Mouse (Mus musculus) testis, postnatal 10 days (tissue): Measurements from ENCODE around the gene Hnf1a.
"Not testable (repeated sequence)": the region's sequence is repeated elsewhere in the genome, so short reads cannot be mapped to it uniquely, and the experiment has no call there.

ENCODE experiments used
- DNase-seq: peaks from one replicate; pipeline ENCODE4 v3.0.0; 2021; ENCODE audit warnings: low spot score

Hnf1a gene

DNA sequence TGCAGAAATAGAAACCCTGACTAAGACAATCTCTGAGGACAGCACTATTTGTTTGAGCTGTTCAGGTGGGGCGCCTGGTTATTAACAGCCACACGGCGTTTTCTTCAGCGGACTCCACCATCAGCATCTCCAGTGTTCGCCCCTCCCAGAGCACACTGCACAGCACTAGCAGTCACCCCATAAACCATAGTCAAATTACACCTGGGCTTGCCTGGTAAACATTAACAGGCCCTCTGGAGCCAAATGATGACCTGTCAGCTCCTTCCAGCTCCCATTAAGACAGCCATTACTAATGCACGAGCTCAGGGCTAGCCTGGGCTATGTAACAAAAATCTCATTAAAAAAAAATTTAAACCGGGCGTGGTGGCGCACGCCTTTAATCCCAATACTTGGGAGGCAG lies 25.8 kb downstream of the Hnf1a start:
- DNase-seq, result no peak

- DNase-seq, result no peak
Observed at GRCm38 (mm10) chr5:114942766-114943130, 28.1 kb downstream of the Hnf1a start.

- DNase-seq, result peak; percentile 86
Observed at GRCm38 (mm10) chr5:114942074-114942765, 28.7 kb downstream of the Hnf1a start, which contains the start of gene 2210016L21Rik. TSS of gene 2210016L21Rik (plus strand) at chr5:114942158.

- not testable (repeated sequence) for DNase-seq
Observed at GRCm38 (mm10) chr5:114941138-114941537, 29.8 kb downstream of the Hnf1a start.

- no peak for DNase-seq
Observed at GRCm38 (mm10) chr5:114935838-114936237, 35.1 kb downstream of the Hnf1a start.

DNA sequence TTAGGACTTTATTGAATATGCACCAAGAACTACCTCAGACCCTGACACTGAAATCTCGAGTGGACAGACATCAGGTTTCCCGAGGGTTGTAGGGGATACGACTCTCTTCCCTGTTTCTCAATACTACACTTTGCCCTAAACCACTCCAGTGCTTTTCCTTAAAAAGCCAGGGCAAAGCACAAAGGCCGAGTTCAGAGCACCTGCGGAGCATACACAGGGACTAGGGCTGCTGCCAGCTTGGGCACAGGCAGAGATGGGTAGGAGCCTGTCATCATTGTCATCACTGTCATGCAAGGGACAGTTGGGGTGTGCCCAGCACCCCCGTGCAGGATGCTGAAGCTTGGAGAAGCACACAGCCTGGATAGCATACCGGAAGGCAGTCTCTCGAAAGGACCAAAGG lies 37.7 kb downstream of the Hnf1a start:
- DNase-seq, result no peak

- no peak for DNase-seq
Observed at GRCm38 (mm10) chr5:114931626-114932025, 39.3 kb downstream of the Hnf1a start.

DNA sequence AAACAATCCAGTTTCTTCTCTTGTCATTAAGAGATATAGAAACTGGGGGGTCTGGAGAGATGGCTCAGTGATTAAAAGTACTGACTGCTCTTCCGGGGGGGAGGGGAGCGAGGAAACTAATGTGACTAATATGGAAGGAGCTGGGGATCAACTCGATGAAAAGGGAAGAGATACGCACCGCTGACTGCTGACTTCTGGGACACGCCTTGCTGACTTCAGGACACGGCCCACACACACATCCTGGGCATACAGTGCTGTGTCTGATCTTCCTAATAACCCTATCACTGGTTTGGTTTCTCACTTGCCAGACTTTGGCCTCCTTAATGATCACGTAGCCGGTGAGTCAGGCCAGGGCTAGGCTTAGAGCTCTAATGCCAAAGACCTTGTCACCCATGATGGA lies 44.1 kb downstream of the Hnf1a start:
- no peak for DNase-seq

GRCm38 (mm10) chr5:114926153-114926684 lies 44.7 kb downstream of the Hnf1a start:
- DNase-seq, result no peak

- peak; percentile 80 for DNase-seq
Observed at GRCm38 (mm10) chr5:114922998-114923473, 47.9 kb downstream of the Hnf1a start, which contains the start of gene Oasl1. TSS of gene Oasl1 (plus strand) at chr5:114923240.

GRCm38 (mm10) chr5:114922366-114922731 lies 48.5 kb downstream of the Hnf1a start:
- DNase-seq, result no peak

DNA sequence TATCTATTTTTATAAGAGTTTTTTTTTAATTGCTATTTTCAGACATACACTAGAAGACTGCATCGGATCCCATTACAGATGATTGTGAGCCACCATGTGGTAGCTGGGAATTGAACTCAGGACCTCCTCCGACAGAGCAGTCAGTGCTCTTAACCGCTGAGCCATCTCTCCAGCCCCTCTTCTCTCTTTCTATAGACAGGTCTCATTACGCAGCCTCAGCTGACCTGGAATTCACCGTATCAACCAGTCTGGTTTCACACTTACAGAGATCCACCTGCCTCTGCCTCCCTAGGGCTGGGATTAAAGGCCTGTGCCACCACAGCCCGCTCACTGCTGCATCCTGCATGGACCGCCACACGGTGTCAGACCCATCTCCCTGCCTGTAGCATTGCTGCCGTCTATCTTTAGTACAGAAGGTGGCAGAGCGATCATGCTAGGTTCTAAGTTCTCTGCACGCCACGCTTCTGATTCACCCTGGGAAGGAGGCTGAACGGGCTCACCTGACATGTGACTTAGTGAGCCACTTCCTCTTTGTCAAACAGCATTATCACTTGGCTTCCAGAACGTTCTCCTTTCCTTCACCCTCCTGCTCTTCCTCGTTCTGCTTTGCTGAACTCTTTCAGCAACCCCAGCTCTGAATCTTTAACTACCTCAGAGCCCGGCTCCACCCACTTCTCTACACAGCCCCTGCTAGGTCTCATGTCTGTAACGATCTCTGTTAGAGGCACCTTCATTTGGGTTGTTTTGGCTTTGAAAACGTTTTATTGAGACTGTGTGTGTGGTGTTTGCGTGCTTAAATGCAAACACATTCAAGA lies 49.1 kb downstream of the Hnf1a start:
- no peak for DNase-seq

DNA sequence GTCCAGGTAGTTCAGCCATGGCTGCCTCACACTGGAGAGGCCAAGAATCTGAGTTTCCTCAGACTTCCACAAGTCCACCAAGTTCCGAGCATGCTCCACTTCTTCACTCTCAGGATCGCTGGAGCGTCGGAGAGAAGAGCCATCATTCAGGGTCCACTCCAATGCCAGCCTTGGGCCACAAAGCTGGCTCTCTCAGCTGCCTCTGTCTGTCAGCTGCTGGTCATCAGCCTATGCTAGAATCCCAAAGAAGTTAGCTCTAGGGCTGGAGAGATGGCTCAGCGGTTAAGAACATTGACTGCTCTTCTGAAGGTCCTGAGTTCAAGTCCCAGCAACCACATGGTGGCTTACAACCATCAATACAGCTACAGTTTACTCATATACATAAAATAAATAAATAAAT lies 53.5 kb downstream of the Hnf1a start:
- DNase-seq, result not testable (repeated sequence)

GRCm38 (mm10) chr5:114916777-114917176 lies 54.1 kb downstream of the Hnf1a start:
- DNase-seq, result no peak

- no peak for DNase-seq
Observed at GRCm38 (mm10) chr5:114915854-114916253, 55.0 kb downstream of the Hnf1a start.

GRCm38 (mm10) chr5:114914855-114915254 lies 56.0 kb downstream of the Hnf1a start:
- DNase-seq, result no peak

DNA sequence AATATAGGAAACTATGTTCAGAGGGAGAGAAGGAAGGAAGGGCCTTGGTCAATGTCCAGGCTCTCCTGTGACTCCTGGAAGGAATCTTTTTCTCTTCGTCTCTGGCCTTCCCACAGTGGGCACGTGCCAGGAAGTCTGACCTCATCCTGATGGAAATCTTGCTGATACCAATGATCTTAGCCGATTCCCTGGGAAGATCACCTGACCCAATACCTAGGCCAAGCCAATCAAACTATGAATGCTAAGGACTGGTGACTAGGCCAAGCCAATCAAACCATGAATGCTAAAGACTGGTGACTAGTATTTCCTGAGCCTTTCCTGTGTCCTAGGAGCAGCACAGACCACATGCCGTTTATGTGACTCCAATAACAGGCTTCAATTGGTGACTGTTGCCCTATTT lies 57.2 kb downstream of the Hnf1a start:
- no peak for DNase-seq

- DNase-seq, result no peak
Observed at GRCm38 (mm10) chr5:114908598-114909305, 62.1 kb downstream of the Hnf1a start.

DNA sequence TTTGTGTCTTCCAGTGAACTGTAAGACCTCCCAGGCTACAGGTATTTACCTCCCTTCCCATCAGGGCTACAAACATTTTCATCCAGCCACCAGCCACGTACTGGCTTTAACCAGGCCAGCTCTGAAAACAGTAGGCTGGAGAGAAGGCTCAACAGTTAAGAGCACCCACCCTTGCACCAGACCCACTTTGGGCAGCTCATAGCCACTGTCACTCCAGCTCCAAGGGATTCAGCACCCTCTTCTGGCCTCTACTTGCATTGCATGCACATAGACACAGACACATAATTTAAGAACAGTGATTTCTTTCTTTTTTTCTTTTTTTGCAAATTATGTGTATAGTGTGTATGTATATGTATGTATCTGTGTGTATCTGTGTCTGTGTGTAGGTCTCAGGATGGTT lies 68.5 kb downstream of the Hnf1a start:
- peak; percentile 66 for DNase-seq
